Mouse (Mus musculus) gastrocnemius, postnatal 14 days (tissue): ENCODE data around the gene Sorl1. TPM values are rescaled to one million over a fixed set of nuclear protein-coding genes. Genes with fewer than 3 reads are reported as not detected.
"Not testable (repeated sequence)": the region's sequence is repeated elsewhere in the genome, so short reads cannot be mapped to it uniquely, and the experiment has no call there.

Source experiments
- DNase-seq: peaks from one replicate; pipeline ENCODE4 v3.0.0; 2021; ENCODE audit warnings: mixed read lengths
- intact Hi-C: fragments of 180-260 bp; cut with DNase I; formaldehyde crosslinking; loops from one replicate; pipeline ENCODE4 v1.15.1; 2025; ENCODE audit warnings: low total_unique reads
- total RNA-seq, 2 experiments: library from RNA; stranded (reverse); gene quantifications; 2 replicates each; pipeline ENCODE4 v1.2.3; 2021

The Sorl1 gene
- total RNA-seq, 2 experiments from 2014 or later, result 31.8 to 33.4 TPM

- DNase-seq, result no peak
- intact Hi-C loops, result no loop called here
Observed at GRCm38 (mm10) chr9:42067950-42068349, 56.1 kb downstream of the Sorl1 start.

- intact Hi-C loops, result no loop called here
- no peak for DNase-seq
Observed at GRCm38 (mm10) chr9:42065756-42066155, 58.3 kb downstream of the Sorl1 start.

GRCm38 (mm10) chr9:42063391-42063790, 60.7 kb downstream of the Sorl1 start:
- no peak for DNase-seq

GRCm38 (mm10) chr9:42062269-42062668, 61.8 kb downstream of the Sorl1 start:
- peak; percentile 37 for DNase-seq
- intact Hi-C loops, result no loop called here

More at GRCm38 (mm10) chr9:42063391-42063790, 60.7 kb downstream of the Sorl1 start:
- intact Hi-C loops, result no loop called here

GRCm38 (mm10) chr9:42059006-42059405, 65.1 kb downstream of the Sorl1 start:
- intact Hi-C loops, result loop anchor here (5.0 kb wide), 1 partner anchor 63 kb away; the partner anchor contains the start of gene Sorl1
- not testable (repeated sequence) for DNase-seq

GRCm38 (mm10) chr9:42056591-42056990, 67.5 kb downstream of the Sorl1 start:
- no peak for DNase-seq
- intact Hi-C loops, result loop anchor here (5.0 kb wide), 1 partner anchor 66 kb away; the partner anchor contains the start of gene Sorl1

GRCm38 (mm10) chr9:42055378-42055777, 68.7 kb downstream of the Sorl1 start:
- intact Hi-C loops, result loop anchor here (5.0 kb wide), 1 partner anchor 67 kb away; the partner anchor contains the start of gene Sorl1
- DNase-seq, result no peak

- DNase-seq, result no peak
- intact Hi-C loops, result loop anchor here (5.0 kb wide), 1 partner anchor 68 kb away; the partner anchor contains the start of gene Sorl1
Observed at GRCm38 (mm10) chr9:42054339-42055272, 69.5 kb downstream of the Sorl1 start.

GRCm38 (mm10) chr9:42053591-42054190, 70.4 kb downstream of the Sorl1 start:
- peak; percentile 39 for DNase-seq
- intact Hi-C loops, result no loop called here

- intact Hi-C loops, result no loop called here
- DNase-seq, result peak; percentile 76
Observed at GRCm38 (mm10) chr9:42052713-42053356, 71.3 kb downstream of the Sorl1 start.

- DNase-seq, result no peak
- intact Hi-C loops, result no loop called here
Observed at GRCm38 (mm10) chr9:42048542-42048941, 75.6 kb downstream of the Sorl1 start.

GRCm38 (mm10) chr9:42047786-42048185, 76.3 kb downstream of the Sorl1 start:
- intact Hi-C loops, result no loop called here
- no peak for DNase-seq

- intact Hi-C loops, result no loop called here
- DNase-seq, result no peak
Observed at GRCm38 (mm10) chr9:42046248-42046647, 77.8 kb downstream of the Sorl1 start.

GRCm38 (mm10) chr9:42044651-42045050, 79.4 kb downstream of the Sorl1 start:
- DNase-seq, result no peak
- intact Hi-C loops, result no loop called here

GRCm38 (mm10) chr9:42043934-42044333, 80.2 kb downstream of the Sorl1 start:
- no peak for DNase-seq
- intact Hi-C loops, result no loop called here

- no peak for DNase-seq
- intact Hi-C loops, result no loop called here
Observed at GRCm38 (mm10) chr9:42039000-42039992, 84.8 kb downstream of the Sorl1 start.

GRCm38 (mm10) chr9:42036885-42037284, 87.2 kb downstream of the Sorl1 start:
- no peak for DNase-seq
- intact Hi-C loops, result no loop called here

GRCm38 (mm10) chr9:42035995-42036394, 88.1 kb downstream of the Sorl1 start:
- DNase-seq, result peak; percentile 15
- intact Hi-C loops, result no loop called here
